Mouse (Mus musculus) thymus, postnatal 36 days (tissue): ENCODE data around the gene Rsbn1l.
"Not testable (repeated sequence)": the region's sequence is repeated elsewhere in the genome, so short reads cannot be mapped to it uniquely, and the experiment has no call there.

Source experiments
- DNase-seq, 2 experiments: peaks; one replicate each; pipeline ENCODE4 v3.0.0; 2022; ENCODE audit warnings: mixed read lengths in 2 of 2

The Rsbn1l gene

DNA sequence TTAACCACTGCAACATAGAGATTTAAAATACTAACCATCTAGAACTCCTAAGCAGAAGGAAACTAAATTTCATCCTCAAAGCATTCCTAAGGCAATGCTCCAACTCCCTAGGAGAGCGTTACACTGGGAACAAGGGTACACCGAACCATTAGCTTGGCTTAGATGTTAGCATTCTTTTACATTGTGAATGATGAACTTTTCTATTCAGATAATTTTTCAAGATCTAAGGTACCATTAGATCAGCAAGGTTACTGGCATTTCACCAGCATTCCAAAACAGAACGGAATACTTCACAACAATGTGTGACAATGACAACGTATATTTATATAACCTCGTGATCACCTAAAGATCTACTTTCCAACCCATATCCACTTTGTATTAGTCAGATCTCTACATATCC is 6.1 kb downstream of the Rsbn1l start:
- DNase-seq: no peak

DNA sequence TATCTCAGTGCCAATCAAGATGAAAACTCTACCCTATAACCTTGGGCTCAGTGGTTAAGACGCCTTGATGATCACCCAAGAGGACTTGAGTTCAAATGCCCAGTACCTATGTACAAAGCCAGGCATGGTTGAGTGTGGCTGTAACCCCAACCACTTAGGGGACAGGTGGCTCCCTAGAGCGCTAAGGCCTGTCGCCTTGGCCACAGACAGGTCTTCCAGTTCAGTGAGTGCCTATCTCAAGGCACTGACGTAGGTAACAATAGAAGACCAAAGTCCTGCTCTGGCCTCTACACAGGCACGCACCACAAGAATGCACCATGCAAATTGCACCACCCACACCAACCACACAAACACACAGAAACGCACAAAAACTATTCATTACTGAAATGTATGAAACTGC is 9.3 kb downstream of the Rsbn1l start:
- no peak for DNase-seq

DNA sequence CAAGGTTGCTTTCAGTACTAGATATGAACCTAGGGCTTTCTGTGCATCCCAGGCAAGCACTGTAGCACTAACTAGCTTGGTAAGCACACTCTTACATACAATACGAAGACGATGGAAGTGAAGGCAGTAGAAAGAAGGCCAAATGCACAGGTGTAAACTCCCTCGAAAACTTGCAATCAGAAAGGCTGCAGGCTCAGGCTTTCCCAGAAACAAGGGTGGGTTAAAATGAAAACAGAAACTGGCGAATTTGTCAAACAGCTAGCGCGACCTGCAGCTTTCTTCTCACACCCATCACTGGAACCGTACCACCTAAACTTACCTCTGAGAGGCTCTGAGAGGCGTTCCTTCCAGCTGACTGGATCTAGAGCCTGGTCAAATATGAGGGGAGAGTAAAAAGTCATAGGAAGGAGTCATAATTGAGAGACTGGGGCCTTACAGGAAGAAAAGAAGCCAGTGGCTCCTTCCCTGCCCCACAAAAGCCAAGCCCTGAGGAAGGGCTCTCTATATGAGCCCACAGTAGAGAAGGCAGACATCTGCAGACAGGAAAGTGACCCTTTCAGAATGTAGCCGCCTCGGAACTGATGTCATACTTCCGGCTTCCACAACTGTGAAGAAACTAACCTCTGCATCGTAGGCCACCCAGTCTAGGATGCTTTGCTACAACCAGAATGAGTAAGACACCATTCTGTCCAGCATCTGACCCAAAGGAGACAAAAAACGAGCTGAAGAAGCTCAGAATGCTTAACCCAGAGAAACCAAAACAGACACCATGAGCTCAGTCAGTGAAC is 11.0 kb downstream of the Rsbn1l start:
- DNase-seq: peak; percentile 35 to 39

DNA sequence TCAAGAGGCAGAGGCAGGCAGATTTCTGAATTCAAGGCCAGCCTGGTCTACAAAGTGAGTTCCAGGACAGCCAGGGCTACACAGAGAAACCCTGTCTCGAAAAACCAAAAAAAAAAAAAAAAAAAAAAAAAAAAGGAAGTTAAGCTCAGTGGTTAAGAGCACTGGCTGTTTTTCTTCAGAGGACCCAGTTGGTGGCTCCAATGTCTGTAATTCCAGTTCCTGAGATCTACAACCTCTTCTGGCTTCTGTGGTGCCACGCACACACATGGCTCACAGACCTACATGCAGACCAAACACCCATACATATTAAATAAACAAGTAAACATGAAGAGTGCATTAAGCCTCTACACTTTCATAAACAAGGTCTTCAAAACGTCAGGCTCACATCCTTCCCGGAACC is 12.4 kb downstream of the Rsbn1l start:
- DNase-seq: not testable (repeated sequence)

DNA sequence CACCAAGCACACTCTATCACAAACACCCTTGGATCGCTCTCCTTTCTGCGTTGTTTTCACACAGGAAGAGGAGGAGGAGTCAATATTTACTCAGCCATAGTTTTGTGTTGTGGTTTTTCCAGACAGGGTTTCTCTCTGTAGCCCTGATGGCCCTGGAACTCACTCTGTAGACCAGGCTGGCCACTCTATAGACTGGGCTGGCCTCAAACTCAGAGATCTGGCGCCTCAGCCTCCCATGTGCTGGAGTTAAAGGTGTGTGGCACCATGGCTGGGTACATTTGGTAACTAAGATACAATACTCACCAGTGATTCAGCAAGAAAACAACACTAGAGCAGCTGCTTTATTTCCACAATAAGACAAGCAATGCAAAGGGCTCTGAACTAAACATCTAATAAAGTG is 13.7 kb downstream of the Rsbn1l start:
- no peak for DNase-seq

DNA sequence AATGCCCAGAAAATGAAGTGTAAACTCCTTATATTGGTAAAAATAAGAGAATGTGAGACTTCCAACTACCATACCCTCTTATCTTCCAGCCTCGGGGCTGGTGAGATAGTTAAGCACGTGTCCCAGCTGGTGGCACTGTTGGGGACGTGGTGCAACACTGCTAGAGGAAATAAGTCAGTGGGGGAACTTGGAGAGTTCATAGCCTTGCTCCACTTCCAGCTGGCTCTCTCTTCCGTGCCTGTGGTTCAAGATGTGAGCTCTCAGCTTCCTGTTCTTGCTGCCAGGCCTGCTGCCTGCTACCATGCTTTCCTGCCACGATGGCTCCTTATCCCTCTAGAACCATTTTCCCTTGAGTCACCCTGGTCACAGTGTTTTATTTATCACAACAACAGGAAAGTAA is 15.0 kb downstream of the Rsbn1l start:
- DNase-seq: peak; percentile 54 to 69

DNA sequence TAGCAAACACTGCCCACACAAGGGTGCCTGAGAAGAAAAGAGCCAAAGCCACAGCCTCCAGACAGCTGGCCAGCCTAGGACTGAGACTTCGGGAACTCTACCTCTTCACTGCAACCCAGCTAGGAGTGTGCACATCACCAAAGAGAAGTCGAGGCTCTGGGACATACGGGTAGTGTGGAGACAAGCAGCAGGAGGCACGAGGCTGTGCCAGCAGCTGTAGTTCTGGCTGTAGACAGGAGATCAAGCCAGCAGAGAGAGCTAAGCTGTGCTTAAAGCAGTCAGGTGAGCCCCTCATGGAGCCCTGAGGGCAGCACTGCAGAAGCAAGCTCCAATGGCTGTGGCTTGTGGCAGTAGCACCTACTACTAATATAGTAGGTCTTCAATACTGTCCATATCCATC is 15.5 kb downstream of the Rsbn1l start:
- no peak for DNase-seq

DNA sequence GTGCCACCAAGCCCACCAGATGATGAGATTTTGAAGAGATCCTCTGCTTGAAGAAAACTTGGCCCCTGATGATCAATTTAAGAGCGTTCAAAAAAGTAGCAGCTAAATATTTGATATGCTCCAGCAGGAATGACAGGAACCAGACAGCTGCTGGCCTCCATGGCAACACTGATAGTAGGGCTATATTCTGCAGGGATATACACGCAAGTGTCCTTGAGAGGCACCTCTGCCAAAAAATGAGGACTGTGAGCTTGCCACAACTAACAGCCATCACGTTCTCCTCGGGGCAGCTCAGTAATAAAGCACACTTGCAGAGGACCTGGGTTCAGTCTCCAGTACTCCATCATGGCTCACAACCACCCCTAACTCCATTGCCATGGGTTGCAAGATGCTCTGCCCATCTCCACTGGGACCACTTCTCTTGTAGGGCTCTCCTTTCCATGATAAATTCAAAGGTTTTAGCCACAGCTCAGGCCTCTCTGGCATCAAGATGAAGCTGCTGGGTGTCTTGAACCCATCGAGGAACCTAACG is 16.1 kb downstream of the Rsbn1l start:
- no peak for DNase-seq

DNA sequence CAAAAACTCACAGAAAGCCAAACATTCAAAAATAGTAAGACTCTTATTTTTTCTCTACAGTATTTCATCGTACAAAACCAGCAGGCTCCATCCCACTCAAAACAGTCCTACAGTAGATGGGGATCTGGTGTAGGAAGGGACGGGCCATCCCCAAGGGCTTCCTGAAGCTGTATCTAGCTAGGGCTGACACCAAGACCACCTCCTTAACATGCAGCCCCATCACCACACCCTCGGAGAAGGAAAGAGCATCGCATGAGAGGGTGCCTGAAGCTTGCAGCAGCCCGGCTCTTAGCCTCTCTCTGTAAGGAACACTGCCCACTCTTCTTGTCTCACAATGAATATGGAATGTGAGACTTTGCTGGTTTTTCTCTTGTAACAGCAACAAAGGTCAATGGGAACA is 17.7 kb downstream of the Rsbn1l start:
- no peak for DNase-seq

DNA sequence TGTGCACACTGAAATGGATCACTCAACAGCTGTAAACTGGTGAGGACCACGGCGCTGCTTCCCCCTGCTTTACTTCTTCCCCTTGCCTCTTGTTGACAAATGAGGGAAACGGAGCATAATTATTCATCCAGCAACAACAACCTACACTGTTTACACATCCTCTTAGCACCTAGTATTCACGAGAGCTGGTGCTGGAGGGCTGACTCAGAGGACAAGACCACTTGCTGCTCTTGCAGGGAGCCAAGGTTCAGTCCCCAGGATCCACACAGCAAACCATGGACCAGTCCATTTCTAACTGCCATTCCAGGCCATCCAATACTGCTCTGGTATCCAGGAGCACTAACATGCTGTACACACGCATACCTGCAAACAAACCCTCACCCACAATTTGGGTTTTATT is 20.3 kb downstream of the Rsbn1l start:
- no peak for DNase-seq

DNA sequence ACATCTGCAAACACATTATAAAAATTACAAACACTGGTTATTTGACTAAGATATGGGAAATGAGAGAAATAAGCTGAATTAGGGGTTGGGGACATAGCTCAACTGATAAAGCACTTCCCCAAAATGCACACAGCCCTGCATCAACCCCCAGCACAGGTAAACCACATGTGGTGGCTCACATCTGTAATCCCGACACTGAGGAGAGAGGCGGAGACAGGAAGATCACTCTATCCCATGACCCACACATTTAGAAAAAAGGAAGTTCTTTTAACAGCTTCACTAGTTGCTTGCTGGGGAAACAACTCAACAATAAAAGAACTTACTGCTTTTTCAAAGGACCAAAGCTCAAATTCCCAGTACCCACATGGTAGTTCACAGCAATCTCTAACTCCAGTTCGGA is 23.6 kb downstream of the Rsbn1l start:
- DNase-seq: no peak

DNA sequence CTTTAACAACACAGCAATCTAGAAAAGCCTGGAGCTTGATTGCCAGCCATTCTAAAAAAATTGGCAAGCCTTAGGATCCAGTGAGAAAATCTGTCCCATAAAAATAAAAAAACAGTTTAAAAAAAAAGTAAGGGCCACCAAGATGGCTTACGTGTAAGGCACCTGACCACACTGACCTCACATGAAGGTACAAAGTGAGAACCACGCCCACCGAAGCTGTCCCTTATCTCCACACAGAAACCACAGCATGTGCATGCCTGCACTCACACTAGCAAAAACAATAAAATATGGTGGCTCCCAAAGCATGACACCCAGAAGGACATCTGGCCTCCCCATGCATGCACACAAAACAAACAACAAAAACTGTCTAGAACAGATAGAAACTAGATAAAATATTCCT is 24.9 kb downstream of the Rsbn1l start:
- no peak for DNase-seq

DNA sequence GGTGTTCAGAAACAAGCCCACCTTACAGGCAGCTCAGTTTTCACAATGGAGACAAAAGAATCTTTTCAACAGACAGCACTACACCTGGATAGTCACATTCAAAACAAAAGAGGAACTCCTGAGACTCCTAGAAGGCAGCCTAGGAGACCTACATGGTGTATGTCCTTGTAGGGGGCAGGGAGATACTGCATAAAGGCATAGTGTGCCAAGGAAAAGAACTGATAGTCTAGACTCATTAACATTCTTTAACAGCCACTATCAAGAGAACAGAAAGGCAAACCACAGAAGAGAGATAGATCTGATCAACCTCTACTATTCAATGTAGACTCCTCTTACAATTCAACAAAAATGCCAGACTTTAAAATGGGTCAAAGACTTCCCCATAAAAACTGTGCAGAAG is 25.8 kb downstream of the Rsbn1l start:
- DNase-seq: no peak

DNA sequence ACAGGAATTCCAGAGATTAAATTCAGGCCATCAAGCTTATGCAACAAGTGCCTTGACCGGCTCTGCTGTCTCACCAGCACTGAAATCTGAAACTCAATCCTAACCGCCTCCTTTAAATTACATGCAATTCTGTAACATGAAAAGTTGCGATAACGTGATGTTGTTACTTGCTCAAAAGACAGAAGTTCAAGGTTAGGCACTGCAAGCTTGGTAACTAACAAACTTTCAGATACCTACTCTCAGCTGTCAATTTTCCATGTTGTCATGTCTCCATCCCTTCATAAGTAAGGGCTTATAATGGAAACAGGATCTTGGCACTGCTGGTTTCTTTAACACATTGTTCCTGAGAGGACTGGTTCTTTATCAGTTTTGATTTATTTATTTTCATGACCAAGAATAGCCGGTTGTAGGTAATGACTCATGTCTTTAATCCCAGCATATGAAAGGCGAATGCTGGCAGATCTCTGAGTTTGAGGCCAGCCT is 26.5 kb downstream of the Rsbn1l start:
- DNase-seq: no peak

DNA sequence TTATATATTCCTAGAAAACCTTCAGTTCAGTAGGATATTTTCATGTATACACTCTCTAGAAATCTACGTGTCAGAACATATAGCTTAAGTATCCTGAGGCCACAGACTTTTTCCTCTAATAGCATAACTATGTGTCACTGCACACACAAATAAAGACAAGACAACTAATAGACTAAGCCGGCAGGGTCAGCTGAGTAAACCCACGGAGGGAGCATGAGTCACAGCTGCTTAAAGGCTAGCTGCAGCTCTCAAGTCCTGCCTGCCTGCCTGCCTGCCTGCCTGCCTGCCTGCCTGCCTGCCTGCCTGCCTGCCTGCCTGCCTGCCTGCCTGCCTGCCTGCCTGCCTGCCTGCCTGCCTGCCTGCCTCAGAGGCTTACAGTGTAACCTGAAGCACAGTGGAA is 30.7 kb downstream of the Rsbn1l start:
- no peak for DNase-seq

DNA sequence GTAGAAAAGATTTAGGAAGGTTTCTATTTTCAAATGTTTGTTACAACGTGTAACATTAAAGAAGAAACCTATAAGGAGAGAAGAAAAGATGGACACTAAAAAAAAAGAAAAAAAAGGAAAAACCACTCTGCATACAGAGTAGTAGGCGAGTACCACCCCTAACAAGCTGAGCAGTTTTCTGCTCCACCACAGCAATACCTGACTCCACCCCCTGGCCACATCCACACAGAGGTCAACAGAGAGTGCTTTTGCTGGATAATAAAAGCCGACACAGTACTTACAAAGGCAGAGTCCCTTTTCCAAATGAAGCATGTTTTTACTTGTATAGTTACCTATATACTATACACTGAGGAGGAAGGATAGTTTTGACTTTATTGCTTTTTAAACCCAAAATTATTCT is 31.6 kb downstream of the Rsbn1l start:
- DNase-seq: no peak

DNA sequence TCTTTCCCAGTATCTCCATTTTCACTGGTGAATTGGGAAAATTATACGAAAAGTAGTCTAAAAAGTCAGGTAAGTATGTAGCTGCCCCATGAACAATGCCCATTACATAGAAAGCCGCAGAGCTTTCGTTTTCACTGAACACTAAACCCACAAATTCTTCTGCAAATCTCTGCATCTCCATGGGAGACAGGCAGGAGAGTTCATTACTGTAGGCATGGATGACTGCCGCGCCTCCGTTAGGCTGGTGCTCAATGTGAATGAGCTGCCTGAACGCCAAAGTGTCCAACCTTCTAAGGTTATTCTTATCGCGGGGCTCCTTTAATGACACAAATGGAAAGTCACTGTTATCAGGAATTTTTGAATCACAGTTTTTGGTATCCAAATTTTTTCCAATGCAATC is 36.6 kb downstream of the Rsbn1l start:
- no peak for DNase-seq

DNA sequence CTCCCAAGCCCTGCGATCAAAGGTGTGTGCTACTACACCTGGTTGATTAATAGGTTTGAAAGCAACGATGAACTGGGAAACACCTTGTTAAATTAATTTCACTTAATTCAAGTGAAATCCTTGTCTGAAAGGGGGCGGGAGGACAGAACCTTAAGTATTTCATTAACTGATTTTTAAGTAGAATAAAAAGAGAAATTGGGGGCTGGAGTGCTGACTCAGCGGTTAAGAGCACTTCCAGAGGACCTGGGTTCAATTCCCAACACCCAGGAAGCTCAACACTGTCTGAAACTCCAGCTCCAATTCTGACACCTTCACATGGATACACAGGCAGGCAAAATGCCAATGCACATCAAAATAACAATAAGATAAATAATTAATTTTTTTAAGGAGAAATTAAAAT is 37.2 kb downstream of the Rsbn1l start:
- no peak for DNase-seq

DNA sequence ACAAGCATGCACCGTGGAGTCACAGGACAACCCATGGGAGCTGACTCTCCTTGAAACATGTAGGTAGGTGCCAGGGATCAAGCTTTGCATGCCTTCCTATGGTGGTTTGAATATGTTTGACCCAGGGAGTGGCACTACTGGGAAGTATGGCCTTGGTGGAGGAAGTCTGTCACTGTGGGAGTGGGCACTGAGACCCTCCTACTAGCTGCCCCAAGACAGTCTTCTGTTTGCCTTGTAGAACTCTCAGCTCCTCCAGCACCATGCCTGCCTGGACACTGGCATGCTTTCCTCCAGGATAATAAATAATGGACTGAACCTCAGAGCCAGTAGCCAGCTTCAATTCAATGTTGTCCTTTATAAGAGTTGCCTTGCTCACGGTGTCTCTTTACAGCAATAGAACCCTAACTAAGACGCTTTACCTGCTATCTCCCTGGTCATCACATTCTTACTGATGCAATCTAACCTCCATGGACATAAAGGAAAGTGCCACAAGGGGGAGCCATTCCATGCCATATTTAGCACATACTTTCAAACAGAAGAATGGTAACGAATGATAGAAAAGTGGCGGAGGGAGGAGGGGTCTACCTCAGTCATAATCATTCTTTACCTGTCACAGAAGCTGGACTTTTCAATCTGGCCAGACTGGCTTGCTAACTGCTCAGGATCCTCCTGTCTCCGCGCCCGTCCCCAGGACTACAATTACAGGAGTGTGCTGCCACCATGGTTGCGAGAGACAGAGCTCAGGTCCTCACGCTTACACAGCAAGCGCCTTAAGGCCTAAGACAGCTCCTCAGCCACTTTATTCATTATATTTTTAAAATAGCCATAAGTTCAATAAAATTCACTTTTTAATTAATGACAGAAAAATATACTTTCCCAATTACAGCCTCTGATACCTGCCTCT is 42.6 kb downstream of the Rsbn1l start:
- DNase-seq: peak; percentile 42 to 62

DNA sequence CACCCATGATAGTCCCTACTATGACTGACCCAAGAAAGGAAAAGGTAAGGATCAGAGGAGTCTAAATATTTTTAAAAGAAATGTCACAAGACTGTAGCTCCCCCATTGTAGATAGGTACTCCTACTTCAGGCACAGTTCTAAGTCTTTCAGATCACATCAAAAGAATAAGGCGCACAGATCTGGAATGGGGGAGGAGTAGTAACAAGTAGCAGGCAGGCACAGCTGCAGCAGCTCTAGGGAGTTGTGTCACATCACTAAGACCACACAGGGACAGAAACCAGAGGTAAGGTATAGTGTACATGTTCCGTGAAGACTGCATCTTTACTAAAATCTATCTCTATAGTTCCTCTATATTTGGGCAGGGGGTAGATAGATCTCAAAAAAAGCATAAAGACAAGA is 44.5 kb downstream of the Rsbn1l start:
- DNase-seq: peak in 1 of 2 experiments; percentile 32

DNA sequence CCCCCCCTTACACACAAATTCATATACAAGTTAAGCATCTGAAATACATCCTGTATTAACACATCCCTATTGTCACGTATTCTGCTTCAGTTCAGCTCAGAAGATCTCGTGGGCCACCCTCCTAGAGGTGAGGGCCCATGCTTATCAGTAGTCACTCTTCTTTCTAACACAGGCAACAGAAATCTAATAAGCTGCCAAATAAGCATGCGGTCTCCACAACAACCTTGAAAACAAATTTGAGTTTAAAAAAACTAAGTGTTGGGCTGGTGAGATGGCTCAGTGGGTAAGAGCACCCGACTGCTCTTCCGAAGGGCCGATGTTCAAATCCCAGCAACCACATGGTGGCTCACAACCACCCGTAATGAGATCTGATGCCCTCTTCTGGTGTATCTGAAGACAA is 50.0 kb downstream of the Rsbn1l start:
- DNase-seq: no peak

DNA sequence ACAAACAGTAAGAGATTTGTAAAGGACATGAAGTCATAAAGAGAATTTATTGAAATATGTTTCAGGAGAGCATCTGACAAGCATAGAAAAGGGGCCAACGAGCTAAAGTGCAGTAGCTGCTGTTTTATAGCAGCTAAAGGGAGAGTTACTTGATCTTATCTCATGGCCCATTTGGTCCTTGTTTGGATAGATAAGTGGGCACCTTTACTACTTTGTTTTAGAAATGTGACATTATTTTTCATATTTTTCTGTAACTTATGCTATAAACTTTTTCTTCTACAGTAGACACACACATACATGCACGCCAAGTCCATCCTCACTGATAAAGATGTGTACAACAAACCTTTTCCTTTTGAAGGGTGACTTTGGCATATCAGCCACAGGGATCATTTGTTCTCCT is 50.8 kb downstream of the Rsbn1l start:
- no peak for DNase-seq

DNA sequence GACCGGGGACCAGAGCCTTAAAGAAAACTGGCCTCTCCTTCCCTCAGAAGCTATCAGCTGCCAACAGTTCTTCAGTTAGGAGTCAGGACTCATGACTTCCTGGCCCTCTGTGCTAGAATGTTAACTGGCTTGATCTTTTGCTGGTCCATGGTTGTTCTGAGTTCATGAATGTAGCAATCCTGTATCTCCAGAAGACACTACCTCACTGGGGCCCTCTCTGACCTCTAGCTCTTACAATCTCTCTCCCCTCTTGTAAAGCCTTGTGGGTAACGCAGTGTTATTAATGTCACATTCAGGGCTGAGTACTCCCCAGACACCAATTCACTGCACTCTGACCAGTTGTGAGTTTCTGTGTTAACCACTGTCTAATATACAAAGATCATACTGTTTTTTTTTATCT is 51.6 kb downstream of the Rsbn1l start:
- DNase-seq: no peak
